Mouse (Mus musculus): ENCODE measurements at regions not wholly inside any gene's neighbourhood (a gene's known extent, or its start where the extent isn't known, plus 50 kb on each side); places are given as distances from the start of the nearest gene placed in this dataset.
"Not testable (repeated sequence)": the region's sequence is repeated elsewhere in the genome, so short reads cannot be mapped to it uniquely, and the experiment has no call there.

- DNase-seq (ENCODE audit: low spot score in 2 of 2): no peak
Measured at GRCm38 (mm10) chr13:104549016-104549415, 243.3 kb upstream of the Srek1ip1 start.

- DNase-seq (ENCODE audit: low spot score in 2 of 2): no peak
Measured at GRCm38 (mm10) chr13:104553329-104553728, 239.0 kb upstream of the Srek1ip1 start.

GRCm38 (mm10) chr13:104556609-104557008 lies 235.7 kb upstream of the Srek1ip1 start:
- DNase-seq (ENCODE audit: low spot score in 2 of 2): not testable (repeated sequence)

GRCm38 (mm10) chr13:104559876-104560275 lies 232.4 kb upstream of the Srek1ip1 start:
- no peak for DNase-seq (ENCODE audit: low spot score in 2 of 2)

- no peak for DNase-seq (ENCODE audit: low spot score in 2 of 2)
Measured at GRCm38 (mm10) chr13:104560500-104561114, 231.7 kb upstream of the Srek1ip1 start.

- DNase-seq (ENCODE audit: low spot score in 2 of 2): no peak
Measured at GRCm38 (mm10) chr13:104562536-104562935, 229.7 kb upstream of the Srek1ip1 start.

GRCm38 (mm10) chr13:104563019-104563418 lies 229.3 kb upstream of the Srek1ip1 start:
- no peak for DNase-seq (ENCODE audit: low spot score in 2 of 2)

- no peak for DNase-seq (ENCODE audit: low spot score in 2 of 2)
Measured at GRCm38 (mm10) chr13:104563889-104564288, 228.4 kb upstream of the Srek1ip1 start.

- DNase-seq (ENCODE audit: low spot score in 2 of 2): no peak
Measured at GRCm38 (mm10) chr13:104569765-104570164, 222.5 kb upstream of the Srek1ip1 start.

- no peak for DNase-seq (ENCODE audit: low spot score in 2 of 2)
Measured at GRCm38 (mm10) chr13:104572236-104572635, 220.0 kb upstream of the Srek1ip1 start.

GRCm38 (mm10) chr13:104574396-104574795 lies 217.9 kb upstream of the Srek1ip1 start:
- no peak for DNase-seq (ENCODE audit: low spot score in 2 of 2)

- DNase-seq (ENCODE audit: low spot score in 2 of 2): no peak
Measured at GRCm38 (mm10) chr13:104576188-104576789, 216.0 kb upstream of the Srek1ip1 start.

- DNase-seq (ENCODE audit: low spot score in 2 of 2): no peak
Measured at GRCm38 (mm10) chr13:104577856-104578255, 214.4 kb upstream of the Srek1ip1 start.

GRCm38 (mm10) chr13:104580686-104581350 lies 211.5 kb upstream of the Srek1ip1 start:
- DNase-seq (ENCODE audit: low spot score in 2 of 2): peak; percentile 9 to 12

Data from right cerebral cortex, postnatal 36 days (tissue).